Mouse (Mus musculus): ENCODE data around the gene Gpc6.

Gpc6 gene

DNA sequence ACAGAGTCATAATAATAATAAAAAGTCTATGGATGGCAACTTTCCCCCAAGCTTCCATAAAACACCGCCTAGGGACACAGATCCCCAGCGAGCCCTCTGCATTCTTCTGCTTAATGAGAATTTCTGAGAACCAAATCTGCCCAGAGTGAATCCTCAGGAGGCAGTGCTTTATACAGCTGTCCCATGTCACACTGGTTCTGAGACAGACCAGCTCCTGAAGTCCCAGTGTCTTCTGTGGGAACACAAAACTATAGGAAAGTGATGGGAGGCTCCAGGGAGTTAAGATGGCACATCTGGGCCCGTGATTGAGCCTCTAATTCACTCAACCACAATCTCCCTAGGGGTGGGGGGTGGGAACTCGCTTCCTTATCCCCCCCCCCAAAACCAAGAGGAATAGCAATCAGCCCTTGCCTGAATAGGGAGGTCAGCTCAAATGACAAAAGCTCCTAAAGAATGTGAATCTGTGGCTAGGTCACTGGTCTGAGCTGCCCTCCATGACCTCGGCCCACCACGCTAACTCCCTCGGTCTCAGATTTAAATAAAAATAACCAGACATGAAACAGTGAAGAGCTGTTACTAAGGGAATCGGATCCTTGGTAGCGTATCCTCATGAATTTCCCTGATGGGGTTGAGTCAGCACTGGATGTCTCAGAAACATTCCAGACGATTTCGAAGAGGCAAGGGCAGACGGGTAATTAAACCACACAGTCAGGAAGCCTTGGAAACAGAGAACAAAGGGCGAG lies 1005.2 kb downstream of the Gpc6 start:
- no peak for DNase-seq (ENCODE audit: low spot score in 2 of 2)

DNA sequence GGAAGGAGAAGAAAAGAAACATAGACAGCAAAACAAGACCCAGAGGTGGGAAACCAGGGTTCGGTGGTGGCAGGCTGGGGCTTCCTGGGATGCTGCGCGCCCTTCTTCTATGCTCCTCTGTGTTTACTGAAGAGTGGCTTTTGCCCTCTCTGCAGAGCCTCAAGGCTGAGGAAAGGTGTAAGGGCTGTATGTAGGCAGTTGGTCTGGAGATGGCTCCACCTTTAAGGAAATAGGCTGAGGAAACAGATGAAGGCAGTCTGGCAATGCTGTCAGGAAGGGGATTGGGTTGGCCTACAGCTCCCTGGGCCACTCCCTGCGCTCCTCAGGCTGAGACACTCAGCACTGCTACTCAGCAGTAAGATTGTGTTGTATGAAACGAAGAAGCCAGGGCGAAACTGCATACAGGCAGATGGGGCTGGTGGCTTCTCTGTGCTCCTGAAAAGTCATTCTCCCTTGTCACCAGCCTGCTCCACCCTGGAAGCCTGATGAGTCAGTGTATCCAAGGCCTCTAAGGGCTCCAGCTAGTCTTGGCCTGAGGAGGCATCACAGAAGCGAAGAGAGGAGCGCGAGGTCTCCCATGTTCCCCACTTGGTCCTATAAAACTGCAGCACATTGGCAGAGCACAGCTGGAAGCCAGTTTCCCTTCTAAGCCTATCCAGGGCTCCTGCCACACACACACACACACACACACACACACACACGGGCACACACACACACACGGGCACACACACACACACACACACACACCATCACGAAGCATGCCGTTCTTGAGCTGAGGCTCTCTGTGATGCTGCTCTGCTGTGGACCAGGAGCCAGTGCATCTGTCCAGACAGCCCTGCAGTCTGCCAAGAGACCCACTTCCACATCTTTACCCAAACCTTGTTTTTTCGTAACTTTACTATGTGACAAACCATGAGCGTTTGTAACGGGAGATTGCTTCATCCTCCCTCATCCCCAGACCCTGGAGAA lies 1006.0 kb downstream of the Gpc6 start:
- DNase-seq (ENCODE audit: low spot score in 2 of 2): no peak

DNA sequence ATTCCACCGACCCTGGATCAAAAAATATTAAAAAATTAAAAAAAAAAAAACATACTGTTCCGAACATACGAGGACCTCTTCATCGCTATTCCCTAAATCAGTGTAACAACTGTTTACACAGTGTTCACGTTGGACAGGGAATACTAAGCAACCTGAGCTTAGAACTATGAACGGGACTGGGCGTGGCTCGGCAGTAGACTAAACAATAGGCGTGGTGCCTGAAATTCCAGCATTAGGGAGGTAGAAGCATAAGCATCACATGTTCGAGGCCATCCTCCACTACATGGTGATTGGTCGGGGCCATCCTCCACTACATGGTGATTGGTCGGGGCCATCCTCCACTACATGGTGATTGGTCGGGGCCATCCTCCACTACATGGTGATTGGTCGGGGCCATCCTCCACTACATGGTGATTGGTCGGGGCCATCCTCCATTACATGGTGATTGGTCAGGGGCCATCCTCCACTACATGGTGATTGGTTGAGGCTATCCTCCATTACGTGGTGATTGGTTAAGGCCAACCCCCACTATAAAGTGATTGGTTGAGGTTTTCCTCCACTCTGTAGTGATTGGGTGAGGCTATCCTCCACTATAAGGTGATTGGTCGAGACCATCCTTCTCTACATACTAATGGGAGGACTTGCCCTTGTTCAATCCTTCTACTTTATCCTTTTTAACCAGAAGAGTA lies 1007.2 kb downstream of the Gpc6 start:
- no peak for DNase-seq (ENCODE audit: low spot score in 2 of 2)

DNA sequence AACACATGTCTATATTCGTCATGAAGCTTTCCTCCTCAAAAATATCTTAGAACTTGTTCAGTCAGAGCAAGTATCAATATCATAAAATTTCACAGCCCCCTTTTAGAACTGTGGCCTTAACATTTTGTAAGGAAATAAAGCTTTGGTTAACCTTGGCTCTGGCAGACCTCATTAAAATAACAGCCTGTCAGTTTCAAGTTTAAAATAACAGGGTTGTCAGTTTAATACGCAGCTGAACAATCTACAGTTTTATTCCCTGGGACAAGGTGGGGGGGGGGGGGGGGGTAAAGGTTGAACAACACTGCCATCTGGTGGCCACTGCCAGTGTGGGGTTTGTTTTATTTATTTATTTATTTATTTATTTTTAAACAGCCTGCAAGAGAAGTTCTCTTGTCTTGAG lies 1013.4 kb downstream of the Gpc6 start:
- DNase-seq (ENCODE audit: low spot score in 2 of 2): no peak

DNA sequence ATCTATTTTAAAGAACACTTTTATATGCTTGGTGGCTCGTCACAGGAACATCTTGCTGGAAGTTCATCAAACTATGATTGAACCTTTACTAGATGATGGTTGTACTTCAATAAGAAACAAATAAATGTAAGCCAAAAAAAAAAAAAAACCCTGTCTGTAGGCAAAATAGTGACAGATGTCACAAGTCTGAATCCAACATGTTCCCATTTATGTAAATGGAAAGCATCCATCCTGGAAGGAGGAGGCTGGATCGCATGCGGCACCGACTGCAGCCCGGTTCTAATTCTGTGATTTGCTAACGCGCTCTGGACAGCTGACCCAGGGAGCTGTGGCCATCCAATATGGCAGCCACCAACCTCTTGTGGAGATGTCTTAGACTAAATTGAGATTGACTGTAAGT lies 1014.4 kb downstream of the Gpc6 start:
- no peak for DNase-seq (ENCODE audit: low spot score in 2 of 2)

DNA sequence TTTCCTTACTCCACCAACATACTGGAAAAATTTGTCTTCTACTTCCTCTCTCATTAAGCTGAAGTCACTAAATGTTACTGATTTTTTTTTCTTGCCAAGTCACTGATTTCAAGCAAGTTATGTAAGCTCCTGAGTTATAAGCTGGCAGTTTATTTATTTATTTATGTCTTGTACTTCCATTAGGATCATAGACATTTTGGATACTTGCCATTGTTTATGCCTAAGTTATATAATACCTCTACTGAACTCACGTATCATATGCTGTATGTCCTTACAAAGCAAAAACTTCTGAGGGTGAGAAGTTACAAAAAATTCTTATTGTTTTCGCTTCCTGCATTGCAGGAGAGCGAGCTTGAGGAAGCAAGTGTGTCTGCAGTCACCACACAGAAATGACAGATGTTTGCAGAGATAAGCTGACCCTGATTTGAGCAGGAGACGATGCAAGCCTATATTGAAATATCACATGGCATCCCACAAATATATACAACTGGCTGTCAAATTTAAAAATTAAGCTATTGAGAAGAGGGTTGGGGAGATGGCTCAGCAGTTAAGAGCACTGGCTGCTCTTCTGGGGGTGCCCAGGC lies 1020.9 kb downstream of the Gpc6 start:
- no peak for DNase-seq (ENCODE audit: low spot score in 2 of 2)

DNA sequence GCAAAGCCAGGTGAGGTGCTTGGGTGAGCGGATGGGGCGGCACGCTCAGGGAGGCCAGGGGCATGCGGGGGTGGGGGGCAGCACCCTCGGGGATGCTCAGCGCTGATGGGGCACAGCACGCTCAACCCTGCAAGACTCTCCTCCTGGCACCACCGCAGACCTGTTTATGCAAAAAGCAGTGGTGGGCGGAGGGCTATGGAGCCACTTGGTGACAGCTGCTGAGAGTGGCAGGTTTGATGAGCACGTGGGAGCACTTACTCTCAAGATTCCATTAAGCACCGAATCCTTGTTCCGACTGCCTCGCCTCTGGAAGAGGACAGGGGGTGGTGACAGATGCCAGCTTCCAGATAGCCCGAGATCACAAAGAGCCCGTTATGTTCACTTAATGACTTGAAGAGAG lies 1026.2 kb downstream of the Gpc6 start:
- no peak for DNase-seq (ENCODE audit: low spot score in 2 of 2)

DNA sequence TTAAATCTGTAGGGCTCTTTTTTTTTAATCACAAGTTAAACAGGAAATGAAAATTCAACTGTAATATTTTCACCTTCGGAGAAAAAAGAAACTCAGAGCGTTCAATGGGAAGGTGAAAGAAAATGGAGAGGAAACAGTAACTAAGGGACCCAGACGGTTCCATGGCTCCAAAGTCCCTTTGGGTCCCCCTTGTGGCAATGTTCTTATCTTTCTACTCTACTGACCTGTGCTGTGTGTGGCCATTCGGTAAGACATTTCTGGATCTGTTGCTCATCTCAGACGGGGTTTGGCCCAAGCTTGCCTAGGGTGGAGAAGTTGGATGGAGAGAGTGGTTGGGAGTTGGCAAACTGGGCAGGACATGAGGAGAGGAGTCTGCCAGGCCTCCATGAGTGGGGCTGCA lies 1026.6 kb downstream of the Gpc6 start:
- no peak for DNase-seq (ENCODE audit: low spot score in 2 of 2)

DNA sequence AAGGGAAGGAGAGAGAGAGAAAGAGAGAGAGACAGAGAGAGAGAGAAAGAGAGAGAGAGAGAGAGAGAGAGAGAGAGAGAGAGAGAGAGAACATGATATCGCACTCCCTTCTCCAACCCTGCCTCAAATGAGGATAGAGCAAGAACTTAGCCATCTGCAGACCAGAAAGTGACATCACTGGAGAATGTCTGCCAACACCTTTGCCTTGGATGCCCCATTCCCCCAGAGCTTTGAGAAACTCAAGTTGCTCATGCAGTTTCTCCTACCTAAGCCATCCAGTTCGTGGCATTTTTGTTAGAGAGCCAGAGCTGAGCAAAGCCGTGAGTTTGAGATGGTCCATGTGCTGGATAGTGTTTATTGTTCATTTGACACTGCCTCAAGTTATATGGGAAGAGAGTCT lies 1030.9 kb downstream of the Gpc6 start:
- DNase-seq (ENCODE audit: low spot score in 2 of 2): no peak

DNA sequence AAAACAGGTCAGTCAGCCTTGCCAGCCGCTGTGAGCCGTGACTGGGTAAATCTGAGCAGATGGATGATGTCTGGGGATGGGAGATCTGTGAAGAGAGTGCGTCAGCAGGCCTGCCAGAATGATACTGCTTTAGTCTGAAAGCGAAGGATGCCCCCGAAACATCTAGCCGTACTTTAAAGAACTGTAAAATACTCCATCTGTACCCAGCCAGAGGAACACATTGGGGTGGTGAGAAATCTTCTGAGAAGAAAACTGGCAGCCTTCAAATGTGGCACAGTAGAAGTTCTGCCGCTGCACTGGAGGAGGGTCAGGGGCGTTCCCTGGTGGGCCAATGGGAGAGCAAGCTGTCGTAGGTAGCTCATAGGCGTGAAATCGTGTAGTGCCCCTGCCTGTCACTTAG lies 1033.3 kb downstream of the Gpc6 start:
- peak; percentile 74 to 91 for DNase-seq (ENCODE audit: low spot score in 2 of 2)

DNA sequence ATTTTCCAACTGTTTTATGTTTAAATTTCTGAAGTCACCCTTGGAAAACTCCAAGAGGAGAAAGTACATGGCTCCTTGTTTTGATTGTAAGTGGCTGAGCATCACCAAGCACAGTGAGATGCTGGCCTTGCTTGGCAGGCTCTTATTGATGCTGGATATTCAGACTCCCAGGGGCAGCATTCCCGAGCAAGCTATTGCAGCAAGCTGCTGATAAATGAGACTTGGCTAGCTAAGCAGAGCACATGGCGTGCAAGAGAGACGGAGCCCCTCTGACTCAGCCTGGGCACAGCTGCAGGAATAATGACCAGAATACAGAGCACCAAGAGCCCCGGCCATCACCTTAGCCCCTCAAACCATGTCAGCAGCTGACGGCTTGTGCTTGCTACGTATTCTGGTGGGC lies 1036.2 kb downstream of the Gpc6 start:
- DNase-seq (ENCODE audit: low spot score in 2 of 2): no peak

DNA sequence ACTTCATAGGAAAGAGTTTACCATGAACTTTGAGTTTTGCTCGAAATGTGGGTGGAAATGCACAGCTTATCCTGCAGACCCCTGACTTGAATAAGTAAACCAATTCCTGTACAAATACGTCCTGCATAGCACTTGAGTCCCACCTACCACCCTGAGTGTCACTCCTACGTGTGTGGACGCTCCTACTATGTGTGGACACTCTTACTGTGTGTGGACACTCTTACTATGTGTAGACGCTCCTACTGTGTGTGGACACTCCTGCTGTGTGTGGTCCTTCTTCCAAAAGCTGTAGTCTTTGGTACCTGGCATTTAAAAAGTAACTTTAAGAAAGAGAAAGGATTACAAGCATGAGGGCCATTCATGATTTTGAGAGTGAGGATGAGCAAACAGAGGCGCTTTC lies 1036.7 kb downstream of the Gpc6 start:
- no peak for DNase-seq (ENCODE audit: low spot score in 2 of 2)

DNA sequence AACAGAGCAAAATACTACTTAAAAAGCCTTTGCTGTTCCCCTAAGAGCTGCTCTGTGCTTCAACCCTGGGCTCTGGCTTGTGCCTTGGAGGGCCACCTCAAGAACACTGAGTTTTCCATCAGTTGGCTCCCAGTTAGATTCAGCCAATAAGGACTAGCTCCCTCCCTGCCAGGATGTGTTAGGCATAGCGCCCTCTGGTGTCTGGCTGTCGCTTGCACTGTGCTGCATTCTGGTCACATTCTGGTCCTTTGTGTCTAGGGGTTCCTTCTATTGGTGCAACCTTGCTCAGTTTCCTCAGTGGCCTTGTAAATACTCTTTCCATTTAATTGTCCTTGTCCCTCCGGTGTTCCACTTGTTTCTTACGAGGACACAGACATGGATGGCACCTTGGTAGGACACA lies 1037.3 kb downstream of the Gpc6 start:
- no peak for DNase-seq (ENCODE audit: low spot score in 2 of 2)

DNA sequence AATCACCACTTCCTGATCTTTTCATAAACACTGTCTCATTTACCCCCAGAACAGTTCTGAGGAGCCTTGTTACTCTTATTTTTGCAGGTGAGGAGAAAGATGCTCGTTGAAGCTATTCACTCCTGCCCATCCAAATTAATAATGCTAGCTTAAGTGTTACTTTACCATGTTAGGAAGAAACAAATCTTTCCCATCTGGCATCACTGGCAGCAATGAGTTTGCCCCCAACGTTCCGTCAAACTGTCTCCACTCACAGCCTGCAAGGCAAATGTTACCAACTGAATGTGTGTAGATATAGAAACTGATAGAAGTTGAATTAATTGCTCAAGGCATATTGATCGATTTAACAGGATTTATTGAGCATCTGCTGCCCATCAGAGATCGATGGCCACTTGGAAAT lies 1047.5 kb downstream of the Gpc6 start:
- no peak for DNase-seq (ENCODE audit: low spot score in 2 of 2)

DNA sequence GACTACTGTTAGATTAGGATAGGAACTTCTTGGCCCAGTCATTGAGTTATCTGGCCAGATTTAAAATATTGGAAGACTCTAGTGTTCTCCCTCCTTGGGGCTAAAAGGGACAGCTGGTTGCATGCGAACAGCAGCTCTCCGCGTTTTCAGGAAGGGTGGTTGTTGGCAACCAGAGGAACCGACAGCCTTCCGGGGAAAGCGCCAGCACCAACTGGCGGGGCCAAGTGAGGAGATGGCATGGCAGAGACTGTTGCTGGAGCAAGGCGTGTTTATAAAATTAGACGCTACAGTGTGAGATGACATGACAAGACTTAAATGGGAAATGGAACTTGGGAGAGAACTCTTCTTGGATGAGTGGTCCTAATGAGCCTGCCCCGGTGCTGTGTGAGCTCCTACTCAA lies 1056.4 kb downstream of the Gpc6 start:
- DNase-seq (ENCODE audit: low spot score in 2 of 2): peak; percentile 41 to 76

DNA sequence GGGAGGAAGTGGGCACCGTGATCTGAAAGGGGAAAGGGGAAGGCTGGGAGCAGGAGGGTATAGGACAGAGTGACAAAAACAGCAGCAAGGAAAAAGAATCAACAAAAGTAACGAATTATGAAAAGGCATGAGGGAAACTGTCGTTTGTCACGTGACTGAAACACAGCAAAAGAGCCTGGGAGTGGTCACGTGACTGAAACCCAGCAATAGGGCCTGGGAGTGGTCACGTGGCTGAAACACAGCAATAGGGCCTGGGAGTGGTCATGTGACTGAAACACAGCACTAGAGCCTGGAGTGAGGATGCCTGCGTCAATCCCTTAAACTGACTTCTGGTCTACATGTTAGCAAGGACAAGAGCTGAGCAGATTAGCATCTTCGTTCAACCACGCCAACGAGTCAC lies 1063.3 kb downstream of the Gpc6 start:
- DNase-seq (ENCODE audit: low spot score in 2 of 2): no peak

DNA sequence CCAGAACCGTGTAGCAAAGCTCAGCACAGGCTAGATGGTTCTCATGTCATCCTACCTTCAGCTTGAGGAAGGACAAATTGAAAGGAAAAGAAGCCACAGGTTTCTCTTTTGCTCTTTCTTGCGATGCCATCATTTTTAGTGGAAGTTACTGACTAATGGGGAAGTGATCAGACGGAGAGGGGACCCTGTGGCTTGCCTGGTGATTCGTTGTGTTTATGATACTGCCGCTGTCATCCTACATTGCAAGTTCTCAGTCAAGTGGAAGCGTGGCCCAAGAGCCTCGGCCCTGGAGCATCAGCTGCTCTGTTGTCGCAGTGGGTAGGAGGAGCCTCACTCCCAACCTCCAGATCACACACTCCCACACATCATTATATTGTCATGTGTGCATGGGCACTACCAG lies 1065.1 kb downstream of the Gpc6 start:
- DNase-seq (ENCODE audit: low spot score in 2 of 2): no peak

DNA sequence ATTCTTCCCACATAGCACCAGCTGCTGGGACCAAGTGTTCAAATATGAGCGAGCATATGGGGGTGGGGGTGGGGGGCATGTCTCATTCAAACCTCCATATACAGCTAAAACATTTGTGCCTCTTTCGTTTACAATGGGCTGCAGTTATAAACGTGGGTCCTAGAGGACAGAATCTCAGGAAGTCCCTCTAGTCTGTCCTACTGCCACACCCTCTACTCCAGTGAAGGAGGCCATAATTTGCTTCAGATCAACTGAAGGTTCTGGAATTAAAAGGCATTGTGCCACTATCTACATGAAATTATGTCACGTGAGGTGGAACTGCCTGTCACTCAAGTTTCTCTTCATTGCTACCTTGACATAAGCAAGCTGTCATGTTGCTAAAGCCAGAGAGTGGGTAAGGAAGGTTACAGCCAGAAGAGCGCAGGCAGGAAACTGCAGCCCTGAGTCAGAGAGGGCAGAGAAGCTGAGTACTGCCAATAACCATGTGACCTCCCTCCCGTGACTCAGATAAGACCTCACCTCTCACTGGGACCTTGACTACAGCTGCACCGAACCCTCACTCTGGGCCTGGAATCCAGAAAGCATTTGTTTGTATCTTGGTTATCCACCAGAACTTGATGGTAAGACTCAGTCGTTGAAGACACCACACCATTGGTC lies 1067.6 kb downstream of the Gpc6 start:
- no peak for DNase-seq (ENCODE audit: low spot score in 2 of 2)

DNA sequence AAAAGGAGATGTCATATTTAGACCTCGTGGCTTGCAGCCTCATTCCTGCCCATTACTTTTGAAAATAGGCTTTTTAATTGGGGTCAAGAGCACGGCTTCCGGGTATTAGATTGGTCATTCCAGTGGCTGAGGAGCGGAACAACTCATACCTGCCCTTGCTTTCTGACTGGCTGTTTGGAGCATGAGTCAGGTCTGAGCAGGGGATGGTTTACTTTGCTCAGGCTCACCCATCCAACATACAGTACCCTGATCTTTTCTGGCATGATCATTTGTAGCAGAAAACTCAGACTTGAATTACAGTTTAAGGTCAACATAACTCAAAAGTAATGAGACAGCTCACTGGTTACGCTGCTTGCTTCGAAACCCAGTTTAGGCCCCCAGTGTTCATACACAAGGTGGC lies 1068.7 kb downstream of the Gpc6 start:
- no peak for DNase-seq (ENCODE audit: low spot score in 2 of 2)

DNA sequence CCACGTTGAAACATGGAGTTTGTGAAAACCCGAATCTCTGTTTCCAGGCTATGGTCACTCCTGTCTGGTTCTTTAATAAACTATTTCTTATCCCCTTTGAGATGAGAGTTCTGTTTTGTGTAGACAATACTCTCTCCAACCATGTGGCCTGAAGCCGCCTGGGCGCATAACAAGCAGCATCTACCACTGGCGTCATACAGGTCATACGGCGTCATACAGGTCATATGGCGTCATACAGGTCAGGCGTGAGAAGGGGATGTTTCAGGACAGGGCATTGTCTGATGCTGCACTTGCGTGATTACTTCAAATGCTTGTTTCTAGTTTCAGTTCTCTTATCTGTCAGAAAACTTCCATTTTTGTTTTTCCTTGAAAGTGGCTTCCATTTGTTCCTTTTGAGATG lies 1079.3 kb downstream of the Gpc6 start:
- DNase-seq (ENCODE audit: low spot score in 2 of 2): no peak

DNA sequence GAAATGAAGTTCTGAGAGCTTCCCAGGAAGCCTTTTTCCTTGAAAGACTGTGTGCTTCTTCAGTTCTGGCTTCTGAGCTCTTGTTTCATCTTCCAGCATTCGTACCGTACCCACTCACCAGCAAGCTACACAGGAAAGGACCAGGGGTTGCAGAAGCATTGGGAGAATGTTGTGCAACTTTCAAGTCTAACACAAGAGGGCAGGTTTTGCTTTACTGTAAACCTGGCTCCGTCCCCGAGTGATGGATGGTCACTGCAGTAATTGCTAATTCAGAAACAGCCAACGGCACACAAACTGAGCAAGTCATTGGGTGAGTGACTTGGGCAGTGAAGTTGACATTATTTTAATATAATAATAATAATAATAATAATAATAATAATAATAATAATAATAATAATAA lies 1080.6 kb downstream of the Gpc6 start:
- DNase-seq (ENCODE audit: low spot score in 2 of 2): peak; percentile 32 to 69

DNA sequence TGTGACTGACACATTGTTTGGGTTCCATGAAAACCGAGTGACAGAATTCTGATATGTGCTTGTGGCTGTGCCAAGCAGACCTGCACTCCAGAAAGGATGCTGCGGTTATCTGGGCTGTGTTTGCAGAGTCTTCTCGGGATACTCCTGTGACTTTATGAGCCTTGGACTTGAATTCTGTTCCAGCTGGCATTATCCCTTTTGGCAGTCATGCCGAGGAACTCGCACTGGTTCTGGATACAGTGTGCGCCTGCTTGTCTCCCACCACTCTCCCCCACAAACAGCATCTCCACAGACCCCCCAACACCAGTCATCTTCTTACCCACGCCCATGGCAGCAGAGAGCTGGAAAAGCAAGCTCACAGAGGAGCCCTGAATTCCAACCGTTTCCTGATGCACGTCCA lies 1084.4 kb downstream of the Gpc6 start:
- no peak for DNase-seq (ENCODE audit: low spot score in 2 of 2)

All from frontal cortex, postnatal 36 days (tissue).